Mouse (Mus musculus) layer of hippocampus, adult 8-10 months (tissue): Measurements from ENCODE around the gene Slfn9. TPM values are rescaled to one million over a fixed set of nuclear protein-coding genes. Genes with fewer than 3 reads are reported as not detected.

Source experiments
- microRNA-seq, 2 experiments: library from miRNA; unstranded; fragments of <30 nt; microRNA quantifications; one replicate each; pipeline ENCODE4 v1.2.0; 2022
- total RNA-seq, 4 experiments: library from RNA; stranded (reverse); gene quantifications; 2 replicates each; pipeline ENCODE4 v1.2.4; 2022

Gene Slfn9
- total RNA-seq, 4 experiments from 2014 or later, result 0.23 to 1.7 (median 0.92) TPM

Small RNA genes lying within 50 kb of the gene (microRNA-seq; reads per million reads assigned to microRNA genes)
- 0 reads per million in 2 experiments for gene Gm27598
- gene Mir7679, result 0 reads per million in 2 experiments

Other genes starting within 250 kb of the Slfn9 start
- gene Cct6b, start 227.5 kb downstream of the Slfn9 start, total RNA-seq, result under 1 TPM; 0.26 to 0.48 (median 0.39) TPM
- gene Zfp830, start 227.5 kb downstream of the Slfn9 start, total RNA-seq, result 10 to 100 TPM; 11.3 to 15.8 (median 14.8) TPM
- gene Lig3, start 210.7 kb downstream of the Slfn9 start, total RNA-seq, result 10 to 100 TPM; 23.9 to 31.5 (median 26.7) TPM
- 10 to 100 TPM; 12.1 to 16.0 (median 14.8) TPM for gene Rffl, start 120.6 kb downstream of the Slfn9 start, total RNA-seq
- gene Rad51d, start 101.2 kb downstream of the Slfn9 start, total RNA-seq, result 10 to 100 TPM; 15.1 to 18.6 (median 17.1) TPM
- not detected for gene Fndc8, start 99.7 kb downstream of the Slfn9 start, total RNA-seq
- gene Nle1, start 83.4 kb downstream of the Slfn9 start, total RNA-seq, result 10 to 100 TPM; 39.5 to 51.7 (median 46.7) TPM
- 1 to 10 TPM; 1.2 to 2.6 (median 1.6) TPM for gene Unc45b, start 81.3 kb downstream of the Slfn9 start, total RNA-seq
- 1 to 10 TPM; 4.1 to 6.8 (median 5.0) TPM for gene Slfn5, start 40.5 kb downstream of the Slfn9 start, total RNA-seq
- gene Slfn8, start 29.0 kb upstream of the Slfn9 start, total RNA-seq, result 1 to 10 TPM in 2 of 4 experiments, under 1 TPM in 2; 0.23 to 2.6 (median 1.1) TPM
- 1 to 10 TPM in 2 of 4 experiments, under 1 TPM in 2; 0.43 to 2.9 (median 0.97) TPM for gene Slfn2, start 73.3 kb upstream of the Slfn9 start, total RNA-seq
- gene Slfn1, start 125.0 kb upstream of the Slfn9 start, total RNA-seq, result not detected
- gene Slfn4, start 183.4 kb upstream of the Slfn9 start, total RNA-seq, result under 1 TPM in 2 of 4 experiments, not detected in 2; 0.09 to 0.11 TPM
- under 1 TPM; 0.20 to 0.58 (median 0.46) TPM for gene Slfn3, start 199.5 kb upstream of the Slfn9 start, total RNA-seq